Mouse (Mus musculus): ENCODE data around the gene Snd1. TPM values are rescaled to one million over a fixed set of nuclear protein-coding genes. Genes with fewer than 3 reads are reported as not detected.
A peak's percentile ranks its signal among the peaks of the same experiment; 100 is the strongest.

Snd1 gene
- polyA plus RNA-seq, 1 experiment = 57.6 TPM

DNA sequence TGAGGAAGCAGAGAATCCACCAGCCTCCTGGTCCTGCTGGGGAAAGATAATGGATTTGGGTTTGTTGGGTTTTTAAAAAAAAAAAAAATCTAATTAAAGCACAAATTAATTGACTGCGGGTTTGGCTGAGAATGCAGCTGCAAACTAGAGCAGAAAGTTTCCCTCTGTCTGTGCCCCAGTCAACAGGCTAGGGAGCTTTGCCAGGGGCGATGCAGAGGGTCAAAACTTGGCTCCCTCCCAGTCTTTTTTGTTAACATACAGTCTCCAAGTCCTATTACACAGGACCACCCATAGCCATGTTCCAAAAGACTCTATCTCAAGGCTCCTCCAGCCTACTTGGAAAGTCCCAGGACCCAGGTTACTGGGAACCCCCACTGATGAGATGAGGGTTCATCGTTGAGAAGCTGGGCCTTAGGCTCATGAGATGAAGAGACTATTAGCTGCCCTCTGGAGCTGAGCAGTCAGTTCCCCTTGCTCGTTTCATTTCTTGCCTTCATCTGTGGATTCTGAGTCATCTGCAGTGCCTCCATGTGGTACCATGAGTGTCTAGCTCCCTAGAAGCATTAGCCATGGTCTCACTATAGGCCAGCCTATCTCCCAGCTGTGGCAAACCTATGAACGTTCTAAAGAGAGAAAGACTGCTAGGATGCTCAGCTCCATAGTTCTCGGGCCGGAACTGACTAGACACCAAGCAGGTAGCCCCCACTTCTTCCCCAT, 411.9 kb downstream of the Snd1 start:
- Histone ChIP-seq H3K4me3 (replicated peaks) (no peak overlapping the region), H3K27me3 (replicated peaks) (no peaks in the 10 kb centered on the region), H3K36me3 (replicated peaks; ENCODE audit: low read length) (peaks cover 100% of the 10 kb centered on the region), H3K9me3 (no peaks in the 10 kb centered on the region), H3K4me1 (peaks cover 28% of the 10 kb centered on the region)
- TF ChIP-seq GATA1 (IDR thresholded peaks at IDR 0.05; ENCODE audit: borderline replicate concordance, low read length) (no peak), FLI1 (IDR thresholded peaks at IDR 0.05; ENCODE audit: low read length) (no peak)

DNA sequence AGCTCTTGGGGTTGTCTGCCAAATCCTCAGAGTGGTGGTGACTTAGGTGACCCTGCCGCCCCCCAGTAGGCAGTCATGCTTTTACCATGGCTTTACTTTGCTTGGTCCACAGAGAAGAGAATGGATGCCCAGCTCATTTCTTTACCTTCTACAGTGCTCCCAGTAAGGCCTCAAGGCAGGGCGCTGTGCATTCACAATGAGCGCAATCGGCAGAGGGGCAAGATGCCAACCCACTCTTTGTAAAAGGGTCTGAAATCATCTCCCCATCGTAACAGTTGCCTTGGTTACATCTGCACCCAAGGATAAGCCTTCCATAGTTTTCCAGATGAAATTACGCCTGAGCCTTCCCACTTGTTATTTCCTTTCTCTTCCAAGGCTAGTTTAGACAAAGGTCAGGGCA, 415.5 kb downstream of the Snd1 start:
- no peak for TF ChIP-seq FLI1 (IDR thresholded peaks at IDR 0.05; ENCODE audit: low read length)

DNA sequence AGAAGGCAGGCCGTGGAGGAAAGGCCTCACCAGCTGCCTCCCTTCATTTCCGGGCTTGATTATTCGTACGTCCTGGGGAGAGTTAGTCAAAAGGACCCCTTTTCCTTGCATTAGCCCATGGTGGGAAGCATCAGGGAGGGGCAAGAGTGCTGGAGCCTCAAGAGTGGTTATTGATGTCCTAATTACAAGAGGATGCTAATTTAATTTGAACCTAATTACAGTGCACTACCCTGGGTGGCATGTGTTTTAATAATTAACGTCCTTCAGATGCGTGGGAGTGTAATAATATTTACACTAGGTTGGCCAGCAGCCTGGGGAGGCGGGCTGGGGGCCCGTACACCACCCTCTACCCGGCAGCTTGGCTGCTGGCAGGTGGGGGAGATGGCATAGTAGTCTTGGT, 416.5 kb downstream of the Snd1 start:
- H3K4me3 ChIP-seq (replicated peaks) = no peak overlapping the region
- TF ChIP-seq FLI1 (IDR thresholded peaks at IDR 0.05; ENCODE audit: low read length) (no peak), GATA1 (IDR thresholded peaks at IDR 0.05; ENCODE audit: borderline replicate concordance, low read length) (no peak)
- peaks cover 93% of the 10 kb centered on the region for H3K36me3 ChIP-seq (replicated peaks; ENCODE audit: low read length)
- H3K9me3 ChIP-seq = no peaks in the 10 kb centered on the region
- H3K4me1 ChIP-seq = peaks cover 10% of the 10 kb centered on the region
- H3K27me3 ChIP-seq (replicated peaks) = no peaks in the 10 kb centered on the region

More for the DNA sequence above, 415.5 kb downstream of the Snd1 start:
- peaks cover 99% of the 10 kb centered on the region for H3K36me3 ChIP-seq (replicated peaks; ENCODE audit: low read length)
- H3K4me3 ChIP-seq (replicated peaks) = no peak overlapping the region
- peaks cover 20% of the 10 kb centered on the region for H3K4me1 ChIP-seq
- no peaks in the 10 kb centered on the region for H3K9me3 ChIP-seq
- H3K27me3 ChIP-seq (replicated peaks) = no peaks in the 10 kb centered on the region

DNA sequence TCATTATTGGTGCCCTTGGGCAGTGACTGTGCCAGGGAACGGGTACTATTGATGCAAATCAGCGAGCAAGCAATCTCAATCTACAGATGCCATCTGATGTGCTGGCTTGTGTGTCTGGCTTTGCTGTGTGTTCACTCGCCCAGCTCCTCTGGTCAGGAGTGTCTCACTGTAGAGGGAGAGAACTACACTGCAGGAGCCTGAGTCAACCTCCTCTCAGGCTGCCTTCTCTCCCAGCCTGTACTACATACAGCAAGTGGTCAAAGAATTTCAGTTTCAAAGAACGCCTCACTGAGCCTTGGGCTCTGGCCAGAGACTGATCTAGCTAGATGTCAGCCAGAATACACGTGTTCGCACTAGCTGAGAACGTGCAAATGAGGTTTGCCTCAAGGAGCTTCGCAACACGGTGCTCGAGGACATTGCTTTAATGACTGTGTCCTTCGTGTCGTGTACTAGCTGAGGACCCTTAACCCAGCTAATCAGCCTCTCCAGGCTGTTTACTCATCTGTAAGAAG, 420.1 kb downstream of the Snd1 start:
- Histone ChIP-seq H3K36me3 (replicated peaks; ENCODE audit: low read length) (peaks cover 57% of the 10 kb centered on the region), H3K4me3 (replicated peaks) (no peak overlapping the region), H3K9me3 (no peaks in the 10 kb centered on the region), H3K27me3 (replicated peaks) (peaks cover 17% of the 10 kb centered on the region), H3K4me1 (peaks cover 15% of the 10 kb centered on the region; the same call in 1 of the 2 replicates)
- TF ChIP-seq FLI1 (IDR thresholded peaks at IDR 0.05; ENCODE audit: low read length) (no peak), GATA1 (IDR thresholded peaks at IDR 0.05; ENCODE audit: borderline replicate concordance, low read length) (no peak)

DNA sequence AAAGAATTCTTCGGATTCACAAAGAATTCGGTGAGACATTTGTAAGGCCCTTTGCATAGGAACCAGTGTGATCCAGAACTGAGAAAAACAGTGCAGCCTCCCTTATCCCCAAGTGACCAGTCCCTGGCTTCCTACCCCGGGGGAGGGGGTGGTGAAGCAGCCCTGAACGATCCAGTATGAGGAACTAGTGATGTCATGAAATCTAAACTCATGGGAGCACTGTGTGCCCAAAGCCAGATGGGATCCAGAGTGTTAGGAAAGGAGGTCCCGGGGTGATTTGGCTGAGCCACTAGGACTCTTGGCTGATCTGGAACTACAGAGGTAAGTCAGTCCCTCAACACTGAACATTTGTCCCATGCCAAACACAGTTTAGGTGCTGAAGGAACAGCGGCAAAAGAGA, 420.8 kb downstream of the Snd1 start:
- Histone ChIP-seq H3K36me3 (replicated peaks; ENCODE audit: low read length) (peaks cover 50% of the 10 kb centered on the region), H3K9me3 (no peaks in the 10 kb centered on the region), H3K27me3 (replicated peaks) (peaks cover 24% of the 10 kb centered on the region), H3K4me1 (peaks cover 15% of the 10 kb centered on the region; the same call in 1 of the 2 replicates), H3K4me3 (replicated peaks) (no peak overlapping the region)
- TF ChIP-seq GATA1 (IDR thresholded peaks at IDR 0.05; ENCODE audit: borderline replicate concordance, low read length) = no peak
- TF ChIP-seq FLI1 (IDR thresholded peaks at IDR 0.05; ENCODE audit: low read length) = no peak

DNA sequence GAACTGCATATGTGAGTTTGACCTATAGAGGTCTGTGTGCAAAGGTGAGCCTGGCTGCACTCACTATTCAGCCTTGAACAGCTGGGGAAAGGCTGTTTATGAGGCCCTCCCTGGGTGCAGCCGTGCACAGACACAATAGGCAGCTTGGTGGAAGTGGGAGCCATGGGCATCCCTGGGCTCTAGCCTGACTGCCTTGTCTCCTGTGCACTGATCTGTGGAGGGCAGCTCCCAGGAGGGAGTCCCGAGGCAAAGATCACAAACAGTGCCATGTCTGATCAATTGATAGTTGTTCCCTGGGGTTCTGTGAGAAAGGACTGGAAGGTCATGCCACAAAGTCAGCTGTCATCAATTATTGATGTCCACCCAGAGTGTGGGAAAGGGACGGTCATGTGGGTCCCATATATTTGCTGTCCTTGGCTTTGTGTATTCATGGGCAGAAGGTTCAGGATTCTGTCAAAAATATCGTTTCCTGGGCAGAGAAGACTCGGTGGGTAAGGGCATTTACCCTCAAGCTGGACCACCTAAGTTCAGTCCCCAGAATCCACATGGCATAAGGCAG, 421.9 kb downstream of the Snd1 start:
- peaks cover 14% of the 10 kb centered on the region; the same call in 1 of the 2 replicates for H3K4me1 ChIP-seq
- no peak for TF ChIP-seq GATA1 (IDR thresholded peaks at IDR 0.05; ENCODE audit: borderline replicate concordance, low read length)
- no peak for TF ChIP-seq FLI1 (IDR thresholded peaks at IDR 0.05; ENCODE audit: low read length)

DNA sequence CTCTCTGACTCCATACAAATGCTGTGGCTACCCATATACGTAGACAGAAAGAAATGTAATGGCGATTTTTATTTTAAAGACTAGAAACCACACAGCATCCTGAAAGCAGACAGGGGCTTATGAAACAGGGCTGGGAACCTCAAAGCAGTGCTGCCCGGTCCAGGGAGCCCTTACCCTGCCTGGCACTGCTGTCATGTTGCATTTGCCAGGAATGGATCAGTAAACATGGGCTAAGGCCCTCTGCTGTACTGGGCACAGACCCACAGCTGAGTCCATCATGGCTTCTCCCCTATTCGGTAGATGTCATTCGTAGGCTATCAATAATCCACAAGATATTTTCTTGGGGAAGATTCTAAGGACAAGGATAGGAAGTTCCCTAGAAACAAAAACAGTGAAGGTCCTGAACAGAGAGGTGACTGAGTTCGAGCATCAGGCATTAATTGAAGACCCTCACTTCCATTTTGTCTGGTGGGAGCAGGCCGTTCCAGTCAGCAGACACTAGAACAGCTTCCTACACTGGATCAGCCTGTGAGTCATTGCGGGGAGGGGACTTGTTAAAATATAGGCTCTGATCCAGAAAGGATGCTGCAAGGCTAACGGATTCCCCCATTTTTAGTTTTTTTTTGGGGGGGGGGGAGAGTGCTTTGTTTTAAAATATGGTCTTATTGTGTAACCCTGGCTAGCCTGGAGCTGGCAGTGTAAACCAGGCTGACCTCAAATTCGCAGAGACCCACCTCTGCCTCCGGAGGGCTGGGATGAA, 422.6 kb downstream of the Snd1 start:
- peaks cover 33% of the 10 kb centered on the region for H3K36me3 ChIP-seq (replicated peaks; ENCODE audit: low read length)
- peaks cover 8% of the 10 kb centered on the region; the same call in 1 of the 2 replicates for H3K4me1 ChIP-seq
- H3K9me3 ChIP-seq = no peaks in the 10 kb centered on the region
- H3K4me3 ChIP-seq (replicated peaks) = no peak overlapping the region
- TF ChIP-seq GATA1 (IDR thresholded peaks at IDR 0.05; ENCODE audit: borderline replicate concordance, low read length) (no peak), FLI1 (IDR thresholded peaks at IDR 0.05; ENCODE audit: low read length) (no peak)
- peaks cover 36% of the 10 kb centered on the region for H3K27me3 ChIP-seq (replicated peaks)

More for the DNA sequence above, 421.9 kb downstream of the Snd1 start:
- Histone ChIP-seq H3K27me3 (replicated peaks) (peaks cover 31% of the 10 kb centered on the region), H3K4me3 (replicated peaks) (no peak overlapping the region), H3K9me3 (no peaks in the 10 kb centered on the region), H3K36me3 (replicated peaks; ENCODE audit: low read length) (peaks cover 39% of the 10 kb centered on the region)

DNA sequence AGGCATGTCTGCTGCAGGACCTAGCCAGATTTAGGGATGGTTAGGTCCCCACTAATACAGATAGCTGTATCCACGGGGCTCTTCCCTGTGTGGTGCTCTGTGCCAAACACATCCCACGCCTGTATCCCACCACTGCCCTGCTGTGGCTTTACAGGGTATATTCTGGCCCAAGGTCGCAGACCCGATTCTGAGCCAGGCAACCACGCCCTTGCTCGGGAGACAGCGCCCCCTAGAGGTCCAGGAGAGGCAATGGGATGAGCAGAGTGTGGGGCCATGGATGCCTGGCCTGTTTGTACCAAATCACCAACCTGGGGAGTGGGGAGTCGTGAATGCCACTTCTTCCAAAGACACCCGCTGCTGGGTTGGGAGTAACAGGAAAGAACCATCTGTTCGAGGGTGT, 423.9 kb downstream of the Snd1 start:
- Histone ChIP-seq H3K9me3 (peaks cover 2% of the 10 kb centered on the region; the same call in 1 of the 2 replicates), H3K4me3 (replicated peaks) (no peak overlapping the region), H3K36me3 (replicated peaks; ENCODE audit: low read length) (peaks cover 20% of the 10 kb centered on the region), H3K4me1 (peaks cover 9% of the 10 kb centered on the region; the same call in 1 of the 2 replicates), H3K27me3 (replicated peaks) (peaks cover 49% of the 10 kb centered on the region)
- TF ChIP-seq GATA1 (IDR thresholded peaks at IDR 0.05; ENCODE audit: borderline replicate concordance, low read length) = no peak
- no peak for TF ChIP-seq FLI1 (IDR thresholded peaks at IDR 0.05; ENCODE audit: low read length)

DNA sequence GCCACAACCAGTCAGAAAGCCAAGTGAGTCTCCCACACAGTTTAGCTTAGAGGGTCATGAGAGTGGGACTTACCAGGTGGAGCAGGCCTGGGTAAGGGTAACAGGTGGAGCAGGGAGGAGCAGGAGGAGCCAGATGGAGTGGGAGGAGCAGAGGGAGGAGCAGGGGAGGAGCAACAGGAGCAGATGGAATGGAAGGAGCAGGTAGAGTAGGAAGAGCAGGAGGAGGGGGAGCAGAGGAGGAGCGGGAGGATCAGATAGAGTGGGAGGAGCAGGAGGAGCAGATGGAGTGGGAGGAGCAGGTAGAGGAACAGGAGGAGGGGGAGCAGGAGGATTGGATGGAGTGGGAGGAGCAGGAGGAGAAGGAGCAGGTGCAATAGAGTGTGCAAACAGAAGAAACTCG, 427.6 kb downstream of the Snd1 start:
- Histone ChIP-seq H3K4me1 (peaks cover 16% of the 10 kb centered on the region; the same call in 1 of the 2 replicates), H3K4me3 (replicated peaks) (peak overlapping the region; percentile 10), H3K9me3 (peaks cover 8% of the 10 kb centered on the region), H3K36me3 (replicated peaks; ENCODE audit: low read length) (no peaks in the 10 kb centered on the region), H3K27me3 (replicated peaks) (peaks cover 70% of the 10 kb centered on the region)
- no peak for TF ChIP-seq GATA1 (IDR thresholded peaks at IDR 0.05; ENCODE audit: borderline replicate concordance, low read length)
- no peak for TF ChIP-seq FLI1 (IDR thresholded peaks at IDR 0.05; ENCODE audit: low read length)
